Mouse (Mus musculus) hindbrain, embryonic 11.5 days (tissue): ENCODE data around the gene Sgcb. TPM values are rescaled to one million over a fixed set of nuclear protein-coding genes. Genes with fewer than 3 reads are reported as not detected.
A peak's percentile ranks its signal among the peaks of the same experiment; 100 is the strongest.

Experiments
- ATAC-seq: fragments of 200-750 bp; cut with Nextera tagmentation; 2 replicates; pipeline ENCODE4 v1.8.0; 2017; ENCODE audit warnings: mild to moderate bottlenecking, moderate TSS enrichment, moderate library complexity; ENCODE audit not compliant: low FRiP score
- DNase-seq: peaks from one replicate; pipeline ENCODE4 v3.0.0-alpha.2; 2015; ENCODE audit warnings: low spot score
- H3K27ac ChIP-seq: fragments of 300-500 bp; sonication (generic); 2 replicates; pipeline ENCODE4 v1.5.1; 2014; ENCODE audit warnings: mild to moderate bottlenecking, low read depth, low read length
- H3K27me3 ChIP-seq: fragments of 300-500 bp; sonication (generic); 2 replicates; pipeline ENCODE4 v1.6.1; 2014; ENCODE audit warnings: mild to moderate bottlenecking, low read length, moderate library complexity, mixed read lengths; ENCODE audit not compliant: control insufficient read depth, insufficient read depth
- H3K36me3 ChIP-seq: fragments of 300-500 bp; sonication (generic); 2 replicates; pipeline ENCODE4 v1.6.1; 2014; ENCODE audit warnings: mild to moderate bottlenecking, low read length, moderate library complexity, mixed read lengths; ENCODE audit not compliant: control insufficient read depth, insufficient read depth
- H3K4me1 ChIP-seq: fragments of 300-500 bp; sonication (generic); replicated peaks from 2 replicates; pipeline ENCODE4 v1.6.1; 2014; ENCODE audit warnings: low read length, mixed read lengths; ENCODE audit not compliant: control insufficient read depth, insufficient read depth
- H3K4me2 ChIP-seq: fragments of 300-500 bp; sonication (generic); replicated peaks from 2 replicates; pipeline ENCODE4 v1.6.1; 2014; ENCODE audit warnings: mild to moderate bottlenecking, low read depth, low read length
- H3K4me3 ChIP-seq: fragments of 300-500 bp; sonication (generic); 2 replicates; pipeline ENCODE4 v1.5.1; 2014; ENCODE audit warnings: low read depth, low read length
- H3K9ac ChIP-seq: fragments of 300-500 bp; sonication (generic); 2 replicates; pipeline ENCODE4 v1.6.1; 2014; ENCODE audit warnings: low read depth, low read length
- H3K9me3 ChIP-seq: fragments of 300-500 bp; sonication (generic); 2 replicates; pipeline ENCODE4 v1.6.1; 2016; ENCODE audit warnings: low read length; ENCODE audit not compliant: control insufficient read depth
- WGBS: fragments of 180-500 bp; shearing (Covaris S2); extraction: QIAGEN DNeasy Blood & Tissue Kit; methylation state at CpG from one replicate; pipeline ENCODE4 v1.1.7; 2014; 5-methylcytosine and 5-hydroxymethylcytosine counted together
- polyA plus RNA-seq: library from polyadenylated mRNA; unstranded; fragments of >200 nt; fragmentation: Nextera tagmentation; extraction: Ambion mirVana; gene quantifications from 2 replicates; pipeline ENCODE4 v1.2.1, GENCODE M21; 2014

Gene Sgcb
- polyA plus RNA-seq = 24.6 and 26.3 TPM in 2 replicates

DNA sequence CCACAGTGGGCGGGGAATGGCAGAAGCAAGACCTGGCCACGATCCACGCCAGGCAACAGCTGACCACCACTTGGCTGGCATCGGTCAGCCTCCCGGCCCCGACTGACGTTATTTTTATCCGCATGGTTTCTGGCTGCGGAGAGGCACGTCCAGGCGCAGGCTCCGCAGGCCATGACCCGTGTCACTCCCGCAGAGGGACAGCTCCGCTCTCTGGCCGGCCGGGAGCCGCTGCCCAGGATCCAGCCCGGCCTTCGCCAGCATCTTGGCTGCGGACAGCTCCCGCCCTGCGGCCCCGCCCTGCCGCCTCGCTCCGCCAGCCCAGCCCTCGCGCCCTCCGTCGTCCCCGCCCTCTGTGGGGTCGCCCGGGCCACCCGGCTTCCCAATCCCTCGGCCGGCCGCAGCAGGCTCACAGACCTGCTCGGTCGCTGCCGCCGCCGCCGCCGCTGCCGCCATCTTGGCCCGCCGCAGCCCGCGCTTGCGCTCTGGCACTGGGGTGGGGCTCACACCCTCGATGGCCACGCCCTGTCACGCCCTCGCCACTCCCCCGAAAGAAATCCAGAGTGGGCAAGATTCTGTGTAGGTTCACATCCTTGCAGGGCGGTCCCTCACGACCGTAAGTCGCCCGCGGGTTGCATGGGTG, at the start of gene Sgcb:
Gene Sgcb, minus strand, starts transcription at position 530 of the 640 bp plus-strand sequence.
- H3K27ac ChIP-seq = no peak within 1 kb of the TSS
- H3K27me3 ChIP-seq = peaks cover 37% of the 10 kb centered on the region
- ATAC-seq = peak; percentile 90
- H3K4me2 ChIP-seq = peak within 1 kb of the TSS; percentile 57
- H3K4me1 ChIP-seq = peaks cover 7% of the 10 kb centered on the region
- H3K36me3 ChIP-seq = no peaks in the 10 kb centered on the region
- no peaks in the 10 kb centered on the region for H3K9me3 ChIP-seq
- H3K9ac ChIP-seq = peak within 1 kb of the TSS; percentile 86
- under 1% methylated on average over 62 of the region's 62 CpGs for WGBS
- H3K4me3 ChIP-seq = peak within 1 kb of the TSS; percentile 82
- DNase-seq = peak; percentile 87

DNA sequence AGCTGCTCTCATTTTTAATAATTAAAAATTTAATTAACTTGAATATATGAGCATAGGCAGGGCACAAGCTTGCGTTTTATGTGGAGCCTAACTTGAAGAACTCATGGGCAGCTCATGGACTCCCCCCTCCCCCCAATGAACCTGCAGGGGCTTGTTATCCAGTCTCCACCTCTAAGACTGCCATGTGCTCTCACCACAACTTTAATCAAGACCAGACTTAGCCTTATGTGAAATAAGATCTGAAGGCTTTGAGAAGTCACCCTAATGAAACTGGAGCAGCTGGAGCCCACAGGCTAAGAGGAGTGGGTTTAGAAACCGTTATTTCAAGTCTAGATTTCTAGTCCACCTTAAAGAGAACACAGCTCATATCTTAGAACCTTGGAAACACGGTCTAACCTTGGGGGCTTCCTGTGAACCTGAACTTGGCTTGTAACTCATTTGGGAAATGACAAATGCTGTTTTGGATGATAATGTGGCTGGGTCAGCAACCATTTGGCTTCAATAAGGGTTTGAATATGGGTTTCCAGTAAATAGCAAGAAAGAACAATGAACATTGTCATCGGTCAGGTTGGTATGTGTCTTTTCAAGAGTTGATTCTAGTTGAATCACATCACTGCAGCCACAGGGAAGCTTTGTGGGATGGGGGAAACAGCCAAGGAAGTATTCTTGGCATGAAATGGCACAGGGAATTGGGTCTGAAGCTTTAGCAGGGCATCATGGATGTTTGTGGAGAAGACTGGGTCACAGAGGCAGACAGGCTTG, 46.8 kb upstream of the Sgcb start:
- Histone ChIP-seq H3K4me2 (no peak overlapping the region), H3K27me3 (no peaks in the 10 kb centered on the region), H3K9me3 (no peaks in the 10 kb centered on the region), H3K4me1 (no peaks in the 10 kb centered on the region), H3K9ac (no peak overlapping the region), H3K4me3 (no peak overlapping the region), H3K36me3 (no peaks in the 10 kb centered on the region), H3K27ac (no peak overlapping the region)
- no peak for DNase-seq
- no peak for ATAC-seq
- 78% methylated on average over 4 of the region's 4 CpGs for WGBS

DNA sequence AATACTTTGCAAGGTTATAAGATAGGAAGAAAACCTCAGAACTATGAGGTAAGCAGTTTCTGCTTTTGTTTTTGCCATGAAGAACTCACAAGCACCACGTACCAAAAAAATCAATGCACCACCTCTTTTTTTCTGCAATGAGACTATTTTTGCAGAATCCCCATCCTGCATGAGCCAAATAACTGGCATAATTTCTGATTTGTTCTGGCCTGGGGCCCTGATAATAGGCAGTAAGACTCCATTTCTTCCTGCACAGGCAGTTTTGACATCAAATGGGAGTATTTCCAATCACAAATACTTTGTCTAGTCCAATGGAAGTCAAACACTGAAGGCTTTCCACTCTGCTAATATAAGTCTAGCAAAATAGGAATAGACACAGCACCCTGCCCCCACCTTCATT, 46.2 kb upstream of the Sgcb start:
- no peak overlapping the region for H3K4me2 ChIP-seq
- no peak overlapping the region for H3K4me3 ChIP-seq
- no peaks in the 10 kb centered on the region for H3K27me3 ChIP-seq
- no peaks in the 10 kb centered on the region for H3K4me1 ChIP-seq
- no peak for ATAC-seq
- H3K9me3 ChIP-seq = no peaks in the 10 kb centered on the region
- WGBS = 82% methylated on average over 1 of the region's 1 CpGs
- no peak overlapping the region for H3K27ac ChIP-seq
- no peak for DNase-seq
- no peak overlapping the region for H3K9ac ChIP-seq
- H3K36me3 ChIP-seq = no peaks in the 10 kb centered on the region

DNA sequence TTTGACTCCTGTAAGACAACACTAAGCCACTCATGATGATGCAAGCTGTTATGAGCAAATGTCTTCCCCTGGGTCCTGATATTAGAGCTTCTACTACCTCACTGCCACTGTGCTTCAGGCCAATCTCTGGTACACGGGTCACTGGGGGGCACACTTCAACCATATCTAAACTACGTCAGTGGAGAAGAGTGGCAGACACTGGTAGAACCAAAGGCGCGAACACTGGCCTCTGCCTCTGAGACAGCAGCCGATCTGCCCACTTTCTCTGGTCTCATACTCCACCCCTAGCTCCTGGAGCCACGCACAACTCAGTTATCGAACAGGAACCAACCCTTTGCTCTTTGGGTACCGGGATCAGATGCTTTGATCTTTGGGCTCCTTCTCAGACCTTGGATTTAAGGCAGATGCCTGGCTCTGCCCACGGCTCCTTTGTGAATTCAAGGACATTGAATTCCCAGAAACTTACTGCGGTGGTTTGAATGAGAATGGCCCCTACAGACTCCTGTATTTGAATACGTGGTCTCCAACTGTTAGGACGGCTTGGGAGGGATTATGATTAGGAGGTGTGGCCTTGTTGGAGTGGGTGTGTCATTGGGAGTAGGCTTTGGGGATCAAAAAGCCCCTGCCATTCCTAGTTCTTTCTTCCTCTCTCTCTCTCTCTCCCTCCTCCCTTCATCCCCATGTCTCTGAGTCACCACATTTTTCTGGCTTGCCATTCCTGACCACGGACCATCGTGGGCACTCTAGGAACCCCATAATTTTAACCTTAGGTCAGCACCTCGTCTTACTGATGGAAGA, 44.3 kb upstream of the Sgcb start:
- ATAC-seq (no peak), DNase-seq (no peak)
- Histone ChIP-seq H3K4me1 (no peaks in the 10 kb centered on the region), H3K4me3 (no peak overlapping the region), H3K4me2 (no peak overlapping the region), H3K27me3 (no peaks in the 10 kb centered on the region), H3K36me3 (no peaks in the 10 kb centered on the region), H3K9ac (no peak overlapping the region), H3K9me3 (no peaks in the 10 kb centered on the region), H3K27ac (no peak overlapping the region)
- 36% methylated on average over 15 of the region's 15 CpGs for whole genome bisulfite sequencing

DNA sequence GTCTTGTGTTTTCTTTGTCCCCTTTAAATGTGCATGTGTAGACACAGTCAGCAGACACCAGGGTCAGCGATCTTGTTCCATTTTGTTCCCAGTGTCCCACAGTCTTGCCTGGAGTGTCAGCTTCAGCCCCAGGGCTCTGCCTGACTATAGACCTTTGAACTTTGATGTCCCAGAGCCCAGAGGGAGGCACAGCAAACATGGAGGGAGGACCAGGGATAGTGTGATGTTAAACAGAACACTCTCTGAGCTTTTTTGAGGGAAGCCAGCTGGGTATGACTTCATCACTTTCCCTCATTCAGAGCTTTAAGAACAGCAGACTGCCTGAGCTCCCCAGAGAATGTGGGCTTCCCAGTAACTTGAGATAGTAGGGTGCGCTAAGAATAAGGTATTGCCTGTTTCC, 42.6 kb upstream of the Sgcb start:
- DNase-seq (no peak), ATAC-seq (no peak)
- Histone ChIP-seq H3K27ac (no peak overlapping the region), H3K4me1 (no peaks in the 10 kb centered on the region), H3K9me3 (no peaks in the 10 kb centered on the region), H3K4me2 (no peak overlapping the region), H3K36me3 (no peaks in the 10 kb centered on the region), H3K9ac (no peak overlapping the region), H3K4me3 (no peak overlapping the region), H3K27me3 (no peaks in the 10 kb centered on the region)
- 55% methylated on average over 2 of the region's 2 CpGs for WGBS

DNA sequence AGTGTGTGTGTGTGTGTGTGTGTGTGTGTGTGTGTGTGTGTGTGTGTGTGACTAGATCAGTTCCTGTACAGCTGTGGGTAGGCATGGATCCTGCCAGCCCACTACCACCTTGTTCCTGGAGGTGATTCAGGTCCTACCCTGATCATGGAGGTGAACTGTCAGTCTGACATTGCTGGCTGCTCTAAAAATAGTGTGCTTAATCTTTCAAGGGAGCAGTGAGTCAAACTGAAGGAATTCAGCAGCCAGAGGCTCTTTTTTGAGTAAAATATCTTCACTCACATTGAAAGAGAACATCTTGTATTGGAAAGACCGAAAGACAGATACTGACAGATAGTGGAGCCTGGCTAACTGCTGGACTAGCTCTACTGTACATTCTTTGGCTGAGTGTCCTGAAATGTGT, 41.0 kb upstream of the Sgcb start:
- 97% methylated on average over 1 of the region's 1 CpGs for WGBS
- Histone ChIP-seq H3K27ac (no peak overlapping the region), H3K4me2 (no peak overlapping the region), H3K9me3 (no peaks in the 10 kb centered on the region), H3K4me1 (no peaks in the 10 kb centered on the region), H3K27me3 (no peaks in the 10 kb centered on the region), H3K36me3 (no peaks in the 10 kb centered on the region), H3K4me3 (no peak overlapping the region), H3K9ac (no peak overlapping the region)
- no peak for ATAC-seq
- no peak for DNase-seq

DNA sequence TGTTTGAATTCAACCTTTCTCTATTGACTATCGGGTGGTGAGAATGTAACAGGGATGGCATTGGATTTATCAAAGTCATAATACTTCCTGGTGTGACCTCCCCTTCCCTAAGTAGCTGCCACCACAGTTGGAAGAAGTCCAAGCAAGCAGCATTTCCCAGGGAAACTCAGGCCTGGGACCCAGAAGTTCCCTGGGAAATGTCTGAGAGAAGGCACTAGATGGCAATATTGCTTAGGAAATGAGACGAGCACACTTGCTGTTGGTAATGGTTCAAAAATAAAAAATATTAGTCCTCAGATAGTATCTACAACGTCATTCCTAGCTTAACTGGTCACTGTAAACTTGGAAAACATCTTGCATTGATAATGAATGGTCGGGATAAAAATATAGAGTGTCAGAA, 38.6 kb upstream of the Sgcb start:
- H3K4me1 ChIP-seq = no peaks in the 10 kb centered on the region
- no peak overlapping the region for H3K27ac ChIP-seq
- ATAC-seq (no peak), DNase-seq (peak; percentile 42)
- no peaks in the 10 kb centered on the region for H3K36me3 ChIP-seq
- no peak overlapping the region for H3K9ac ChIP-seq
- H3K9me3 ChIP-seq = no peaks in the 10 kb centered on the region
- no peak overlapping the region for H3K4me2 ChIP-seq
- no peak overlapping the region for H3K4me3 ChIP-seq
- WGBS = 35% methylated on average over 4 of the region's 4 CpGs
- H3K27me3 ChIP-seq = no peaks in the 10 kb centered on the region

DNA sequence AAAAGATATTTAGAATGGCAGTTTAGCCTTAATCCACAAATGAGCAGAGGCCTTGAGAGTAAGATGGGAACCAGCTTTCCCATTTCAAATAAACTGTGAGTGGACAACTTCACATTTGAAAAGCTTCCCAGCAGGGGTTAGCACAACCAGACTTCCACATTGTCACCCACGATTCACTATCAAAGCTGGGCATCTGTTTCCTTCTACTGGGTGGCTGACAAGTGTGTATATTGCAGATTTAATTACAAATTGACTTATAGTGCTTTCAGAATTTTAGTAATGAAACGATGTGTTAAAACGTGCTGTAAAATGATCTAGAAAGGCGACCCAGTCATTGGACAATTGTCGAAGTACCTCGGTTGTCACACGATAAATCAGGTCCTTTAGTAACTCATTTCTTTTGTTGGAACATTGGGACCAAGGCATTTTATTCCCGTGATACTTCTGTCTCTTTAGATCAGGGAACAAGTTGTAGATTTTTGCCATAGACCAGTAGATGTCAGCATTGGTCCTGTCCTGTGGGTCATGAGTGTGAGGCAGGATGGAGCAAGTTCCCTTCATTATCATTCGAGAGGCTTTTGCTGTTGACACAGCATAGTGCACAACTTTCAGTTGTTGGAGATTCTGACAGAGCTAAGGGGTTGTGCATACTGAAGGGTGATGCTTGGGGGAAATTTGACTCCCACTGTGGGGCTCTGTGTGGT, 36.3 kb upstream of the Sgcb start:
- Histone ChIP-seq H3K27me3 (no peaks in the 10 kb centered on the region), H3K9me3 (no peaks in the 10 kb centered on the region), H3K27ac (no peak overlapping the region), H3K4me3 (no peak overlapping the region), H3K4me2 (no peak overlapping the region), H3K4me1 (no peaks in the 10 kb centered on the region), H3K36me3 (no peaks in the 10 kb centered on the region), H3K9ac (no peak overlapping the region)
- 61% methylated on average over 9 of the region's 9 CpGs for WGBS
- no peak for DNase-seq
- no peak for ATAC-seq
